Mouse (Mus musculus): ENCODE measurements at regions not wholly inside any gene's neighbourhood (a gene's known extent, or its start where the extent isn't known, plus 50 kb on each side); places are given as distances from the start of the nearest gene placed in this dataset.

DNA sequence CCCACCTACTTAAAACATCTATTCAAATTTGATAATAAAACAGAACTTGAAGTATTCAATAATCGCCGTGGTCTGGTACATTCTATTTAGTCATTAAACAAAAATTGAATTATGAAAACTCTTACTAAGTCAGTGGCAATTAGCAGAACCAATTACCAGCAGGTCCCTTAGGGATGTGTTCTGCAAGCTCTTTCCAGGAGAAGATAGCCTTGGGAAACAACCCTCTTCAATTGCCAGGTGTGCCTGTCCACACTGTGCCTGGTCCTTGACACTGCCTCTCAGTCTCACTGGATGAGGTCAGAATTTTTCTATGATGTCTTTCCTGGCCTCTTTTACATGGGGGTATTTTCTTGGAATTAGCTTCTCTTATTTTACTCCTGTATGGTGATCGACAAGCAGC is 195.1 kb upstream of the Sox11 start:
- intact Hi-C loops (cut with DNase I), result no loop called here
- DNase-seq (ENCODE audit: low spot score), result no peak

- intact Hi-C loops (cut with DNase I), result no loop called here
- DNase-seq (ENCODE audit: low spot score), result no peak
Measured at GRCm38 (mm10) chr12:27537017-27537416, 194.6 kb upstream of the Sox11 start.

GRCm38 (mm10) chr12:27525604-27526003 is 183.2 kb upstream of the Sox11 start:
- no peak for DNase-seq (ENCODE audit: low spot score)
- intact Hi-C loops (cut with DNase I), result no loop called here

- intact Hi-C loops (cut with DNase I), result no loop called here
- DNase-seq (ENCODE audit: low spot score), result no peak
Measured at GRCm38 (mm10) chr12:27513253-27513652, 170.9 kb upstream of the Sox11 start.

DNA sequence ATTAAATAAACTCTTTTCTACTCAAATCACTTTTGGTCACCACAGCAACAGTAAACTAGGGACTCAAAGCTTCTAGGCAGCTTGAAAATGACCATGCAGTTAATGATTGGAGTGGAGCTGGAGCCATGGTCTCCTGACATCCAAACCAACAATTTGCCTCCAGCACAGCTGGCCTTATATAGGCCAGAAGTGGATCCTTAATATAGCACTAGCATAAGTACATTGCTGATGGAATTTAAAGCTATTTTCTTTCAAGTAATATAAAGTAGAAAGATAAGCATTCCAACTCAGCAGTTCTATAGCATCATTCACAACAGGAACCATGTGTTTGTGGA is 165.8 kb upstream of the Sox11 start:
- intact Hi-C loops (cut with DNase I), result no loop called here

DNA sequence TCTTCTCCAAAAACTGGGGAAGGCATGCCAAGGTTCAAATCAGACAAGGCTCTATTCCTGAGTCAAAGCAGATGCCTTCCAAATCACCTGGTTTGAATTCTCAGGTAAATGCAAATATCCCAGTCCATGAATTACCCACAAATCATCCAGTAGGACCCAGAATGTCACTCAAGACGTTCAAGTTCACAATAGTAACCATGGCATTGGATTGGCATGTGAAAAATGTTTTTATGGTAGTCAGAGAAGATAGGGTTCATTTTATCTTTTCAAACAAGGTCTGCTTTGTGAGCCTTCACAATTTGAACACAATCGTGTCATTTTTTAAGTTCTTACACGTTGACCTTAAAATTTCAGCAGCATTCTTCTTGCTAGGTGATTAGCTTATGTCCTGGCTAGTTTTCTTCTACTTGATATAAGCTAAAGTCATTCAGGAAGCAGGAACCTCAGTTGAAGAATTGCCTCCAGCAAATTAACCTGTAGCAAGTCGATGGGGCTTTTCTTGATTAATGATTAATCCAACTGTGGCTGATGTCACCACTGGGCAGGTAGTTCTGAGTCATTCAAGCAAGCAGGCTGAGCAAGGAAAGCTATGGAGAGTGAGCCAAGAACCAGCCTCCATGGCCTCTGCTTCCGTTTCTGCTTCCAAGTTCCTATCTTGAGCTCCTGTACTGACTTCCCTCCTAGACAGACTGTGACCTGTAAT is 165.3 kb upstream of the Sox11 start:
- intact Hi-C loops (cut with DNase I), result no loop called here

More for the DNA sequence above, 165.8 kb upstream of the Sox11 start:
- DNase-seq (ENCODE audit: low spot score), result no peak

DNA sequence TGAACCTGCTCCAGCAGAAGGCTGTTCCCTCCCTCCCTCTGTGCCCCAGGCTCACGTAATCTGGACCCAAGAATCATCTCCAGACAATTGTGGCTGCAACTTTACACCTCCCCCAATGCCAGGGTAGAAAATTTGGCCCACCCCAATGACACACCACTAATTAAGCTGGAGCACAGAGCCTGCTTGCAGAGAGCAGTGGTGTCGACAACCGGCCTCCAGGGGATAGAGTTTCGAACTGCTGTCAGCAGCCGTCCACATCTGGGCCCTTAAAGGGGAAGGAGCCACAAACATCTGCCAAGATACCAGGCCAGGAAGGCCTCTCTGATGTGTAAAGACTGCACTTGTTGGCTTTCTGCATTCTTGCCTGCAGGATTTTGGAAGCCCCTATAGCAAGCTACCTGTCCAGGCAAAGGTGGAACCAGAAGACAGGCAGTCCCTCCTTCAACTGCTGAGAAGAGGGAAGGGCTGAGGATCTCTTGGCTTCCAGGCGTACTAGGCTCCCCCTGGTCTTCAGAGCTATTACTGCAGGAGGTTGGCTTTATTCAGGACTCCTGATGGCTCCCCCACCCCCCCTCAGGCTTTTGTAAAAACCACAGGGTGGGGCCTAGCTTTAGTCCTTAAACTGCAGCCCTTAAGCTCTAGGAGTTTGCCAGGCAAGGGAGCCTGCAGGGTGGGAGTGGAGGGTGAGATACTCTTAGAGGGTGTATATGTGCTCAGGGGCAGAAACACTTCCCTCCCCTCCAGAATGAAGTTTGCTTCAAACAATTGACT is 160.5 kb upstream of the Sox11 start:
- no peak for DNase-seq (ENCODE audit: low spot score)
- intact Hi-C loops (cut with DNase I), result no loop called here

More for the DNA sequence above, 165.3 kb upstream of the Sox11 start:
- DNase-seq (ENCODE audit: low spot score), result no peak

- intact Hi-C loops (cut with DNase I), result no loop called here
Measured at GRCm38 (mm10) chr12:27500516-27500915, 158.1 kb upstream of the Sox11 start.

GRCm38 (mm10) chr12:27499276-27499675 is 156.9 kb upstream of the Sox11 start:
- no peak for DNase-seq (ENCODE audit: low spot score)
- intact Hi-C loops (cut with DNase I), result no loop called here

More at GRCm38 (mm10) chr12:27500516-27500915, 158.1 kb upstream of the Sox11 start:
- DNase-seq (ENCODE audit: low spot score), result no peak

GRCm38 (mm10) chr12:27496826-27497557 is 154.6 kb upstream of the Sox11 start:
- DNase-seq (ENCODE audit: low spot score), result no peak

GRCm38 (mm10) chr12:27492270-27492669 is 149.9 kb upstream of the Sox11 start:
- no peak for DNase-seq (ENCODE audit: low spot score)
- intact Hi-C loops (cut with DNase I), result no loop called here

More at GRCm38 (mm10) chr12:27496826-27497557, 154.6 kb upstream of the Sox11 start:
- intact Hi-C loops (cut with DNase I), result no loop called here

DNA sequence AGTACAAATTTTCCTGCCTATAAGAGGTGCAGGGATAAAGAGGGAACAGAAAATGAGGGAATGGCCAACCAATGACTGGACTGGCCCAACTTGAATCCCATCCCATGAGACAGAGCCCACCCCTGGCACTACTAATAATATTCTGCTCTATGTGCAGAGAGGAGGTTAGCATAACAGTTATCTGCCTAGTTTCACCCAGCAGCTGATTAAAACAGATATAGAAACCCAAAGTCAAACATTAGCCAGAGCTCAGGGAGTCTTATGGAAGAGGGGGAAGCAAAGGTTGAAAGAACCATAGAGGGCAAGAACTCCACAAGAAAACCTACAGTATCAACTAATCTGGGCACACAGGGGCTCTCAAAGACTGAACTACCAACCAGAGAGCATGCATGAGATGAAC is 138.9 kb upstream of the Sox11 start:
- no peak for DNase-seq (ENCODE audit: low spot score)

GRCm38 (mm10) chr12:27479601-27480001 is 137.2 kb upstream of the Sox11 start:
- DNase-seq (ENCODE audit: low spot score), result no peak
- intact Hi-C loops (cut with DNase I), result no loop called here

More for the DNA sequence above, 138.9 kb upstream of the Sox11 start:
- intact Hi-C loops (cut with DNase I), result no loop called here

GRCm38 (mm10) chr12:27474631-27475030 is 132.3 kb upstream of the Sox11 start:
- intact Hi-C loops (cut with DNase I), result no loop called here
- no peak for DNase-seq (ENCODE audit: low spot score)

- DNase-seq (ENCODE audit: low spot score), result no peak
- intact Hi-C loops (cut with DNase I), result no loop called here
Measured at GRCm38 (mm10) chr12:27471557-27471956, 129.2 kb upstream of the Sox11 start.

GRCm38 (mm10) chr12:27470346-27470745 is 128.0 kb upstream of the Sox11 start:
- intact Hi-C loops (cut with DNase I), result no loop called here
- no peak for DNase-seq (ENCODE audit: low spot score)

DNA sequence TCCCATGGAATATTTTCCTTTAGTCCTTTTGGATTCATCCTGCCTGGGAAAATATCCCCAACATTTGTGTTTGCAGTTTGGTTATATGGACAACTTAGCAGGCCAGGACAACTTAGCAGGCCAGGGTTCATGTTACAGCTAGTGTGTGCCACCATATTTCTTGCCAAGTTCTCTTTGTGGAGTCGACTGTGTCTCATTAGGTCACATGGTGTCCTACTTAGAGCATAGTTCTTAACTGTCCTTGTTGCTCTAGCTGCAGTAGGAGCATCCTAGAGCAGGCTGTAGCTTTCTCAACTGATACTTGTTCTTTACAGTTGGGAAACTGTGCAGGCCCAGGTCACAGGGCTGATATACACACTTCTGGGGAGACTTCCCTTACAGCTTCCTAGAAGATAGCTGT is 126.4 kb upstream of the Sox11 start:
- DNase-seq (ENCODE audit: low spot score), result no peak
- intact Hi-C loops (cut with DNase I), result no loop called here

DNA sequence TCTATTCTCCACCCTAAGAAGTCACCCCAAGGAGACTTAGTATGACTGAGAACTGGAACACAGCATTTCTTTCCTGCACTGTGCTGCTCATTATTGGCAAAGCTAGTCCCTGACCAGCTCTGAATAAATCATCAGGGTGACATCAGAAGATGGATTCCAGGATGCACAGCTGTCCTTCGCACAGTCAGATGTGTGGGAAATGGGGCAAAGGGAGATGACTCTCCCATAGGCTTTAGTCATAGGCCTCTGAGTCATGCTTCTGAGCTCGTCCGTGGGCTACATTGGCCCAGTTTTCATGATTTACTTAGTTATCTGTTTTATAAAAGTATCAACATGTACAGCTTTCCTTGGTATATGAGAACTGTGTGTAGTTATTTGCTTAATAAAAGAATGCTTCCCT is 125.8 kb upstream of the Sox11 start:
- intact Hi-C loops (cut with DNase I), result no loop called here
- no peak for DNase-seq (ENCODE audit: low spot score)

GRCm38 (mm10) chr12:27465499-27466150 is 123.3 kb upstream of the Sox11 start:
- intact Hi-C loops (cut with DNase I), result no loop called here
- no peak for DNase-seq (ENCODE audit: low spot score)

GRCm38 (mm10) chr12:27458674-27459073 is 116.3 kb upstream of the Sox11 start:
- intact Hi-C loops (cut with DNase I), result no loop called here
- no peak for DNase-seq (ENCODE audit: low spot score)

Measured in heart, postnatal 25 days (tissue).